ENCODE assay signal across 21 mouse cellular contexts in the genomic region with DNA sequence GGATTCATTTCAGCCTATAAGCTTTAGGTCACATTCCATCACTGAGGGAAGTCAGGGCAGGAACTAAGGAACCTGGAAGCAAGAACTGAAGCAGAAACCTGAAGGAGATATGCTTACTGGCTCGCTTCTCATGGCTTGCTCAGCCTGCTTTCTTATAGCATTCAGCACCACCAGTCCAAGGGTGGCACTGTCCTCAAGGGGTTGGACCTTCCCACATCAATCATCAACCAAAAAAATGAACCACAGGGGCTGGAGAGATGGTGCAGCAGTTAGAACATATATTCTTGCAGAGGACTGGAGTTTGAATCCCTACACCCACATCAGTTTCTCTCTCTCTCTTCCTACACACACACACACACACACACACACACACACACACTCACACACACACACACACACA. TPM values are rescaled to one million over a fixed set of nuclear protein-coding genes. Genes with fewer than 3 reads are reported as not detected.
A peak's percentile ranks its signal among the peaks of the same experiment; 100 is the strongest.
DNase-seq lines count a peak whose midpoint lies in the region; ATAC-seq and TF ChIP-seq lines count a peak whose summit lies in the region.
"Had no signal": no experiment of that assay in that cellular context is flagged by ENCODE, and none has a peak within 500 bp of the region (broad histone marks: within the 10 kb centered on the region; RNA-seq: fewer than 3 reads in every experiment).

No protein-coding gene starts in this region.

- TF ChIP-seq CTCF in intestine, postnatal 0 days (IDR thresholded peaks at IDR 0.05; ENCODE audit: low read depth) = 0 out of 2 replicates have a peak, but pooled peaks have one; percentile 19

- no peak overlapping the region for H3K4me2 ChIP-seq in intestine, postnatal 0 days (replicated peaks; ENCODE audit: low read depth)
- no peak overlapping the region for H3K4me2 ChIP-seq in intestine, embryonic 16.5 days (ENCODE audit: low read depth, low read length)
- peak overlapping the region; percentile 24; the same call in 1 of the 2 replicates for H3K4me2 ChIP-seq in liver, embryonic 16.5 days (ENCODE audit: low read depth, low read length)
- no peak overlapping the region for H3K4me2 ChIP-seq in hindbrain, embryonic 14.5 days (replicated peaks)
- H3K4me2 ChIP-seq: heart, embryonic 11.5 days; hindbrain, embryonic 13.5 days; limb, embryonic 12.5 days; lung, embryonic 14.5 days; midbrain, embryonic 11.5 days had no signal

- H3K4me3 ChIP-seq in intestine, postnatal 0 days (ENCODE audit: low read depth, low read length) = no peak overlapping the region
- no peak overlapping the region for H3K4me3 ChIP-seq in intestine, embryonic 16.5 days (ENCODE audit: low read length)
- H3K4me3 ChIP-seq in liver, embryonic 16.5 days (ENCODE audit: low read depth, low read length) = no peak overlapping the region
- no peak overlapping the region for H3K4me3 ChIP-seq in hindbrain, embryonic 14.5 days (replicated peaks; ENCODE audit: low read length)
- H3K4me3 ChIP-seq: hindbrain, embryonic 13.5 days; limb, embryonic 12.5 days had no signal

- WGBS in intestine, postnatal 0 days = 76% methylated on average over 1 of the region's 1 CpGs
- 77% methylated on average over 1 of the region's 1 CpGs for WGBS in intestine, embryonic 16.5 days
- 38% methylated on average over 1 of the region's 1 CpGs for WGBS in liver, embryonic 16.5 days (ENCODE audit: insufficient replicate concordance)
- 84% methylated on average over 1 of the region's 1 CpGs for WGBS in hindbrain, embryonic 14.5 days

- no peak for ATAC-seq in intestine, postnatal 0 days
- no peak for ATAC-seq in intestine, embryonic 16.5 days
- no peak for ATAC-seq in liver, embryonic 16.5 days (ENCODE audit: low read depth)
- no peak for ATAC-seq in hindbrain, embryonic 14.5 days (ENCODE audit: low FRiP score)
- ATAC-seq: forebrain, postnatal 0 days had no signal

- H3K9me3 ChIP-seq in intestine, postnatal 0 days (ENCODE audit: control insufficient read depth) = no peaks in the 10 kb centered on the region
- H3K9me3 ChIP-seq in intestine, embryonic 16.5 days (ENCODE audit: control insufficient read depth, low read length) = no peaks in the 10 kb centered on the region
- no peaks in the 10 kb centered on the region for H3K9me3 ChIP-seq in liver, embryonic 16.5 days (replicated peaks; ENCODE audit: control insufficient read depth, low read length)
- no peaks in the 10 kb centered on the region for H3K9me3 ChIP-seq in hindbrain, embryonic 14.5 days (ENCODE audit: control insufficient read depth, low read length)
- H3K9me3 ChIP-seq: hindbrain, embryonic 13.5 days; limb, embryonic 12.5 days had no signal

- peaks cover 7% of the 10 kb centered on the region; the same call in 1 of the 2 replicates for H3K4me1 ChIP-seq in intestine, postnatal 0 days (replicated peaks; ENCODE audit: control insufficient read depth, insufficient read depth, low read length)
- peaks cover 19% of the 10 kb centered on the region; the same call in 1 of the 2 replicates for H3K4me1 ChIP-seq in intestine, embryonic 16.5 days (ENCODE audit: control insufficient read depth, insufficient read depth, low read length)
- H3K4me1 ChIP-seq in liver, embryonic 16.5 days (ENCODE audit: control insufficient read depth, low read depth, low read length) = peaks cover 59% of the 10 kb centered on the region
- peaks cover 24% of the 10 kb centered on the region; the same call in 1 of the 2 replicates for H3K4me1 ChIP-seq in hindbrain, embryonic 14.5 days (replicated peaks; ENCODE audit: control insufficient read depth, insufficient read depth, low read length)

- H3K27me3 ChIP-seq in intestine, postnatal 0 days (replicated peaks; ENCODE audit: control insufficient read depth, insufficient read depth, low read length) = no peaks in the 10 kb centered on the region
- no peaks in the 10 kb centered on the region for H3K27me3 ChIP-seq in intestine, embryonic 16.5 days (replicated peaks; ENCODE audit: control insufficient read depth, insufficient read depth, low read length)
- H3K27me3 ChIP-seq in liver, embryonic 16.5 days (ENCODE audit: control insufficient read depth, insufficient read depth, low read depth, low read length) = no peaks in the 10 kb centered on the region
- H3K27me3 ChIP-seq in hindbrain, embryonic 14.5 days (ENCODE audit: control insufficient read depth, insufficient read depth, low read length) = no peaks in the 10 kb centered on the region
- H3K27me3 ChIP-seq: hindbrain, embryonic 13.5 days; limb, embryonic 12.5 days had no signal

- H3K27ac ChIP-seq in intestine, postnatal 0 days (ENCODE audit: low read depth, low read length) = no peak overlapping the region
- H3K27ac ChIP-seq in intestine, embryonic 16.5 days (ENCODE audit: low read length) = no peak overlapping the region
- peak overlapping the region; percentile 75 for H3K27ac ChIP-seq in liver, embryonic 16.5 days (ENCODE audit: low read length)
- H3K27ac ChIP-seq in hindbrain, embryonic 14.5 days = no peak overlapping the region
- H3K27ac ChIP-seq: hindbrain, embryonic 13.5 days; limb, embryonic 12.5 days; macrophage had no signal

- DNase-seq in 416B (ENCODE audit: low read depth) = peak; percentile 66
- peak; percentile 31 for DNase-seq in c-Kit-positive CD71-positive TER-119-positive erythroid progenitor cells, embryonic 14.5 days (ENCODE audit: low spot score)
- DNase-seq in hindbrain, embryonic 14.5 days (ENCODE audit: low spot score) = no peak
- DNase-seq in cerebellum, adult 9-11 months = no peak
- DNase-seq in heart, adult 8-10 months (ENCODE audit: low spot score) = no peak
- DNase-seq: cerebellum, postnatal 14 days; embryo, embryonic 11 days; forebrain, postnatal 0 days; heart, postnatal 10 days; lung, embryonic 14.5 days; retina, postnatal 1 day; right cerebral cortex, postnatal 4 days; thymus, postnatal 4 days had no signal

- H3K36me3 ChIP-seq in intestine, postnatal 0 days (ENCODE audit: control insufficient read depth, insufficient read depth) = no peaks in the 10 kb centered on the region
- H3K36me3 ChIP-seq in intestine, embryonic 16.5 days (ENCODE audit: control insufficient read depth, insufficient read depth, low read length) = no peaks in the 10 kb centered on the region
- no peaks in the 10 kb centered on the region for H3K36me3 ChIP-seq in liver, embryonic 16.5 days (ENCODE audit: control insufficient read depth, insufficient read depth)
- H3K36me3 ChIP-seq in hindbrain, embryonic 14.5 days (replicated peaks; ENCODE audit: control insufficient read depth, insufficient read depth) = no peaks in the 10 kb centered on the region
- H3K36me3 ChIP-seq: hindbrain, embryonic 13.5 days; limb, embryonic 12.5 days had no signal

- H3K9ac ChIP-seq in intestine, postnatal 0 days (ENCODE audit: low read depth, low read length) = no peak overlapping the region
- H3K9ac ChIP-seq in intestine, embryonic 16.5 days (ENCODE audit: low read depth, low read length) = no peak overlapping the region
- H3K9ac ChIP-seq in liver, embryonic 16.5 days (ENCODE audit: low read depth, low read length) = peak overlapping the region; percentile 36
- H3K9ac ChIP-seq in hindbrain, embryonic 14.5 days = no peak overlapping the region
- H3K9ac ChIP-seq: forebrain, postnatal 0 days; hindbrain, embryonic 13.5 days; limb, embryonic 12.5 days; lung, embryonic 14.5 days had no signal

RNA-seq across cellular contexts. Expression of gene Dirc2, which starts 4.2 kb away (rescaled TPM):
- polyA plus RNA-seq in intestine, postnatal 0 days (2015; fragmentation: Nextera tagmentation; extraction: Ambion mirVana) = 20.4 and 22.0 TPM in 2 replicates
- polyA plus RNA-seq in intestine, embryonic 16.5 days (2015; fragmentation: Nextera tagmentation; extraction: Ambion mirVana) = 7.8 and 11.8 TPM in 2 replicates
- polyA plus RNA-seq in liver, embryonic 16.5 days (2015; fragmentation: Nextera tagmentation; extraction: Ambion mirVana) = 4.4 and 4.6 TPM in 2 replicates
- polyA plus RNA-seq in hindbrain, embryonic 14.5 days (2014; fragmentation: Nextera tagmentation; extraction: Ambion mirVana) = 44.9 and 56.2 TPM in 2 replicates
- total RNA-seq in heart, adult 8-10 months (2022) = 10 to 100 TPM; 52.1 to 60.6 (median 55.7) TPM

RNA-seq across cellular contexts. Expression of gene Hspbap1, which starts 5.2 kb away (rescaled TPM):
- polyA plus RNA-seq in intestine, postnatal 0 days (2015; fragmentation: Nextera tagmentation; extraction: Ambion mirVana) = 8.0 and 9.5 TPM in 2 replicates
- 14.6 and 15.9 TPM in 2 replicates for polyA plus RNA-seq in intestine, embryonic 16.5 days (2015; fragmentation: Nextera tagmentation; extraction: Ambion mirVana)
- polyA plus RNA-seq in liver, embryonic 16.5 days (2015; fragmentation: Nextera tagmentation; extraction: Ambion mirVana) = 16.1 and 17.2 TPM in 2 replicates
- polyA plus RNA-seq in hindbrain, embryonic 14.5 days (2014; fragmentation: Nextera tagmentation; extraction: Ambion mirVana) = 15.1 and 17.3 TPM in 2 replicates
- 1 to 10 TPM; 2.2 to 3.6 (median 2.6) TPM for total RNA-seq in heart, adult 8-10 months (2022)

Comparison
In these comparisons a context has a peak if more than half of its experiments do, and no peak if none do; other contexts are left out.
1. DNase-seq: peak in 416B (single experiment) and c-Kit-positive CD71-positive TER-119-positive erythroid progenitor cells, embryonic 14.5 days (single experiment); none in hindbrain, embryonic 14.5 days (single experiment), cerebellum, adult 9-11 months (single experiment) and heart, adult 8-10 months (single experiment).